Mouse (Mus musculus): ENCODE data around the gene Olfr525. TPM values are rescaled to one million over a fixed set of nuclear protein-coding genes. Genes with fewer than 3 reads are reported as not detected.

Gene Olfr525
- polyA plus RNA-seq (2012; rRNA removed), result not detected in 2 replicates

DNA sequence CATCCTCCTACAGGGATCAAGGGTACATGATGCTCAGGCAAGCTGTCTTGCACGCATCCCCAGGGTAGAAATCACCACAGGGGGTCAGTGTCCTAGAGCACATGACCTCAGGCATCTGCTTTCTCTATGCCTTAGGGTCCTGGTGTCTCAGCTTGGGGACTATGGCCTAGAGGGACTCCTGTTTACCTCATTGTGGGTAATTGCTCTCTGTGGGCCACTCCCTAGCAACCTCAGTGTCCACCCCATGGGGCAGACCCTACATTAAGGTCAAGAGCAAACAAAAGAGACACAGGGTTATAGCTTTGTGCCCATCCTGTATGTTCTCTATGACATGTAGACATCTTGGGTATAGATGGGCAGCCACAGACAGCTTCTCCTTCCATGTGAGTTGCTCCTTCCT lies at the start of gene Olfr525:
Gene Olfr525 (plus strand): TSS at position 301 of the 400 bp plus-strand sequence.
- DNase-seq (ENCODE audit: low read depth, low spot score), result no peak
- WGBS, result 33% methylated on average over 1 of the region's 1 CpGs

DNA sequence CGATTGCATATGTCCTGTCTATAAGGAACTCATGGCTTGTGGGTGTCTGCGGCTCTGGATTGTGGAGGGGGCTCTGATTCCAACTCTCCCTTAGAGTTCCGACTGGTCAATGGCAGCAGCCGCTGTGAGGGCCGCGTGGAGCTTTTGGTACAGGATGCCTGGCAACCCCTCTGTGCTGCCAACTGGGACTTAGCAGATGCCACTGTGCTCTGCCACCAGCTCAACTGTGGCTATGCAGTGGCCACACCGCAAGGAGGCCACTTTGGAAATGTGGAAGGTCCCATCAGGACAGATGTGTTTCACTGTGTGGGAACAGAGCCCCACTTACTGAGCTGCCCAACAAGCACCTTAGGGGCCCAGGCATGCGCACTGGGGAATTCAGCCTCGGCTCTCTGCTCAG lies 24.9 kb upstream of the Olfr525 start:
- WGBS, result 83% methylated on average over 9 of the region's 9 CpGs
- no peak for DNase-seq (ENCODE audit: low read depth, low spot score)

DNA sequence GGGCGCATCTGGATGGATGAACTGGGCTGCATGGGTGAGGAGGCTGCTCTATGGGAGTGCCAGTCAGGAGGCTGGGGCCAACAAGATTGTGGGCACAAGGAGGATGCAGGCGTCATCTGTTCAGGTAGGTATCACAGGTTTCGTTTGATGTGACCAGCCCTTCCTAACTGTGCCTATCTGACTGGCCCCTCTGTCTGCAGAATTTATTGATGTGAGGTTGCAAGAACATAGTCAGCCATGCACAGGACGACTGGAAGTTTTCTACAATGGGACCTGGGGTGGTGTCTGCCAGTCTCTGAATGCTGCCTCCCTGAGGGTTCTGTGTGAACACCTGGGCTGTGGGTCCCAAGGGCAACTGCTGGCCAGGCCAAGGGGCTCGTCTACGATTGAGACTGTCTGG lies 23.8 kb upstream of the Olfr525 start:
- WGBS, result 65% methylated on average over 6 of the region's 6 CpGs
- no peak for DNase-seq (ENCODE audit: low read depth, low spot score)

DNA sequence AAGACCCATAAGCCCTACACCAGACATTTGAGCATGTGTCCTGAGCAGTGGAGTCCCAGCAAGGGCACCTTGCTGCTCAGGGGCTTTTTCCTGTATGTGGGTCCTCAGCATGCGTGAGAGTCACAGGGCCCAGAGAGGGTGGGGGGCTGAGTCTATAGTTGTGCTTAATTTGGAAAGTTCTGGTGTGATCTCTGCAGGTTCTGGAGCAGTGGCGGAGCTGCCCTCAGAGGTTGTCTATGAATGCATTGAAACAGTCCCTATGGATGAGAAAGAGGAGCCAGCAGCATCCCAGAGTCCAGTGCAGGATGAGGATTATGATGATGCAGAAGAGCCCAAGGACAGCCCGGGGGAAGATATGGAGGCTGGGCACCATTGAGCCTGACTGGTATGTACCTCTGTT lies 21.2 kb upstream of the Olfr525 start:
- 71% methylated on average over 3 of the region's 3 CpGs for WGBS
- DNase-seq (ENCODE audit: low read depth, low spot score), result no peak

DNA sequence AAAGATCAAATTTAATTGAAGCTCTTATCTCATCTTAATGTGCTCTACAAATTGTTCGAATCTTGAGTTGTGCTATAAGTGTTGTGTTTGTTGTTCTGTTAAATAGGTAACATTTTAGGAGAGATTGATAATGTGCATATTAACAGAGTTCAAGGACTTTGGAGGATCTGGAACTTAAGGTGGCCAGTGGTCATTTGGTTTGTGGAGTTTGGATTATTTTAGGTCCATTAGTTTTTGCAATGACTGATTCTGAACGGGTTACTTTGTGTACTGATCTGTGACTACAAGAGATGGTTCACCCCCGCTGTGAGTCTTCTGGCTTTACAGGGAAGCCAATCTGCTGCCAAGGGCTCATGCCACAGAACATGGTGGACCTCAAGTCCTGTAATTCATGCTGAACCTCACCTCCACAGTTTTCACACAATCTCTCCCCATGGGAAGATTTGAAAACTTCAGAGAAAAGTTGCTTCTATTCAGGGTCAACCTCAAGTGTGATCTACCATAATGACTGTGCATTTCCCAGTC lies 735 bp upstream of the Olfr525 start:
- WGBS, result 75% methylated on average over 3 of the region's 3 CpGs
- no peak for DNase-seq (ENCODE audit: low read depth, low spot score)

DNA sequence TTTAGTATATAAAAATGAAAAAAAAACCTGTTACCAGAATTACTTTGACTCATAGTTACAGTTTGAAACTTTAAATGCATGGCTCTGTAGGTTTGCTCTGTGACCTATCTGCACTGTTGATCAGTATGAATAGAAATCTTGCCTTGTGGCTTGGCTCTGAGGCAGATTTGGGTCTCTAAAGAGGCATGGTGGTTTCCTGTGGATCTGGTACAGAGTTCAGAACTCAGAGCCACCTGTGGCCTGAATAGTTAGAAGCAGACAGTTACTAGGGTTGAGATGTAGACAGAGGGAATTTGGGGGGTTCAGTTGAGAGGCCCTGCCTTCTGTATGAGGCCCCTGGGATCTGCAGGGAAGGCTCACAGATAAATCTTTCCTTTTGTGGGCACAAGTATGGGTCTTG lies 477 bp downstream of the Olfr525 start:
- DNase-seq (ENCODE audit: low read depth, low spot score), result no peak

DNA sequence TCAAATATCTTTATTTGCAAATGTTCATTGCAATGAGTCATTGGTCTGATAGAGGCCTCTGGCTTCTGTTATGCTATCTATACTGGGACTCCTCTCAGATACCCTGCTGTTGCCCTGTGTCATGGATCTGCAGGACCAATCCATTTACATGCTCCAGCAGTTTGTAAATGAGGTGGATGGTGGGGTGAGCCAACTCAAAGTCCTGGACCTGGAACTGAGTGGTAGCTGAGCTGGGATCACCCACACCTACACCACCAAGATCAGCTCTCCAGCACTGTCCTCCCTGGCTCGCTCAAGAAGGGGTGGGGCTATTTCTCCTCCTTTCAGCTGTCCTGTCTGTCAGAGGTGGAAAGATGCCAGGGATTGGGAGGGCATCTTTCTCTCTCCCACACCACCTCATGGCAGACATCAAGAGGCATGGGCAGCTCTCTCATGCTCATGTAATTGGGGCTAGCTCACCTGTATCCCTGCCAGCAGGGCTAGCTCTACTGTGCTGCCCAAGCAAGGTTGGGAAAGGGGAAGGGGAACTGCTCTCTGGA lies 9.2 kb downstream of the Olfr525 start:
- WGBS, result 33% methylated on average over 1 of the region's 1 CpGs
- no peak for DNase-seq (ENCODE audit: low read depth, low spot score)

DNA sequence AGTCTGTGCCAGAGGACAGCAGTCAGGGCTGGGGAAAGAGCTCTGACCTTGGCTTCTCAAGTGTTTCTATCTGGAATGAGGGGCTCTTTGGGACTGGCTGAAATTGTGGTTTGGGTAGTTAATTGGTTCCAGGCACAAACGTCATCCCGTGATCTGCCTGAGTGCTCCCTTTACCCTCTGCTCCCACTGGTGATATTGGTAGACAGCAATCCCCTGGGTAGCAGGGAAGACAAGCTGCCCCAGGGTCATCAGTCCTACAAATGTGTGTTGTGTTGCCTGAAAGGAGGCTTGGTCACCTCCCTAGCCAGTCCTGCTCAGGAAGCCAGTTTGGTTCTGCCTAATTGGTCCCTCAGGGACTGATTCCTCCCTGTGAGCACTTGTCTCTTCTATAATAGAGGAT lies 13.1 kb downstream of the Olfr525 start, which contains the start of gene Olfr527:
Gene Olfr527 (plus strand): TSS at position 301 of the 400 bp plus-strand sequence.
- WGBS, result 85% methylated on average over 2 of the region's 2 CpGs
- no peak for DNase-seq (ENCODE audit: low read depth, low spot score)

DNA sequence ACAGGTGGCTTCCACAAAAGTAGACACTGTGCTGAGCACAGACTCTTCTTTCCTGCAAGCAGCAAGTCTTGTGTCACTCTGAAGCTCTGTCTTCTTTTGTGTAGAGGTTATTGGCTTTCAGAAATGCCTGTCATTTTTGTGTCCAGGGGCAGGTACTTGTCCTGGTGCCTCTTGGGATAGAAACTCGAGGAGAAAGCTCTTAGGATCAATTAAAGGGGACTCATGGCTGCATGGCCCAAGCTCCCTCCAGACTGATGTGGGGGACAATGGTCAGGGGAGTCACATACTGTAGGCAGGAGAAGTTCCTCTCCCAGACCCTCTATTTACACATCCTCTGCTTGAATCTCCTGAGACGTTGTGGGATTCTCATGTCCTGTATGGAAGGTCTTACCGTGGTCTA lies 40.9 kb downstream of the Olfr525 start, which contains the start of gene Olfr60:
Gene Olfr60 (minus strand): TSS at position 101 of the 400 bp plus-strand sequence.
- no peak for DNase-seq (ENCODE audit: low read depth, low spot score)
- WGBS, result 56% methylated on average over 3 of the region's 3 CpGs

DNA sequence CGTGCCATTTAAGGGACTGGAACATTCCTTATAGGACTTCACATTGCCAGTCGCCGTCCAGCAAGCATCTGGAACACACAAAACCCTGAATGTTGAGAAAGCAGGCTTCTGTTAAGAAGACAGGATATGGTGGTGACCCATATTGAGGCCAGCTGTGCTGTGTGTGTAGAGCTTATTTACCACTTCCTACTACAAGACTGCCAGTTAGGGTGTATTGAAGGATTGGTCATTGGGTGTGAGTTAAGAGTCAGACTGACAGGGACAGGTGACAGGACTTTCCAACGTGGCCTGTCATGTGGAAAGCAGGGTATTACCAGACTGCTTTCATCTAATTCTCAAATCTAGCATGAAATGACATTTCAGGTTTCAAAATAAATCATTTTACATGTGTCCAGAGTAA lies 53.6 kb downstream of the Olfr525 start:
- no peak for DNase-seq (ENCODE audit: low read depth, low spot score)
- 70% methylated on average over 4 of the region's 4 CpGs for WGBS

DNA sequence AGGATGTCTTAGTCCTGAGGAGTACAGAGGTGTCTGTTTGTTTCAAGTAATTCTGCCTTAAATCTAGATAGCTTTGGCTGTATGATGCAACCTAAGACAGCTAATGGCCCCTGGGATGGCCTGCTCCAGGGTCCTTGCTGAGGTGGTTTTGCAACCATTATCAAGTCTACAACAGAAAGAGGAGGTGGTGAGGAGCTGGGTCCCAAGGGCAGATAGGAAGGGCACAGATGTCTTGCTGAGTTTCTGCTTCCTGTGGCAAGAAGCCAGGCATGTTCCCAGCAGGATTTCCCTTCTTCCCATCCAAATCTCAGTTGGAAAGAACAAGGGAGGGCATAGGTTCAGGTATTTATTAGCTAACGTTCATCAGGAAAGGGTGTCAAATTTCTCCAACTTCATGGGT lies 55.6 kb downstream of the Olfr525 start, which contains the start of gene Olfr530:
Gene Olfr530 (minus strand): TSS at position 101 of the 400 bp plus-strand sequence.
- no peak for DNase-seq (ENCODE audit: low read depth, low spot score)
- 16% methylated on average over 1 of the region's 1 CpGs for WGBS

DNA sequence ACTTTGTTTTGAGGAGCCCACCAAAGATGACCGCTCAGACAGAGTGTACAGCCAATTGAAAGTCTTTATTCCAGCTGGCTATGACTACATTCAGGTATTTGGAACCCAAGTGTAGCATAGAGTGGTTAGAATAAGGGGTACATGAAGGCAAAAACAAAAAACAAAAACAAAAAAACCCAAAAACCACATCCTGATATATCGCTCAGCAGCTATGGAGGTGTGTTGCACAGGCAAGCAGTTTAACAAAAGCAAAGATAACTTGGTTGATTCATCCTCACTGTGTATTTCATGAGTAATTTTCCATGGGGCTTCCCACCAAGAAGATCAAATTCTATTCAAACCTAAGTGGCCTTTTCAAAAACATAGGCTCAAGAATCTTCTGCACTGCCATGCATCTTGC lies 56.3 kb downstream of the Olfr525 start:
- no peak for DNase-seq (ENCODE audit: low read depth, low spot score)
- 91% methylated on average over 2 of the region's 2 CpGs for WGBS

Other genes starting within 250 kb of the Olfr525 start
- 1.3 and 1.9 TPM in 2 replicates for gene Caly, start 238.3 kb upstream of the Olfr525 start, polyA plus RNA-seq (2012; rRNA removed)
- 873 and 1,752 TPM in 2 replicates for gene Prap1, start 227.5 kb upstream of the Olfr525 start, polyA plus RNA-seq (2012; rRNA removed)
- gene Fuom, start 218.4 kb upstream of the Olfr525 start, polyA plus RNA-seq (2012; rRNA removed), result 105 and 121 TPM in 2 replicates
- 9.6 and 9.8 TPM in 2 replicates for gene Paox, start 205.1 kb upstream of the Olfr525 start, polyA plus RNA-seq (2012; rRNA removed)
- gene Echs1, start 204.4 kb upstream of the Olfr525 start, polyA plus RNA-seq (2012; rRNA removed), result 108 and 150 TPM in 2 replicates
- 14.5 and 24.5 TPM in 2 replicates for gene Mtg1, start 183.3 kb upstream of the Olfr525 start, polyA plus RNA-seq (2012; rRNA removed)
- gene Sprn, start 166.0 kb upstream of the Olfr525 start, polyA plus RNA-seq (2012; rRNA removed), result 0.37 and 0.59 TPM in 2 replicates
- gene Olfr522, start 156.1 kb upstream of the Olfr525 start, polyA plus RNA-seq (2012; rRNA removed), result not detected in 2 replicates
- gene Olfr523, start 147.6 kb upstream of the Olfr525 start, polyA plus RNA-seq (2012; rRNA removed), result not detected in 2 replicates
- gene Olfr524, start 114.9 kb upstream of the Olfr525 start, polyA plus RNA-seq (2012; rRNA removed), result 0.06 and 0.07 TPM in 2 replicates
- gene Cd163l1, start 102.6 kb upstream of the Olfr525 start, polyA plus RNA-seq (2012; rRNA removed), result 0.43 and 0.78 TPM in 2 replicates
- 0.51 and 0.71 TPM in 2 replicates for gene 5830411N06Rik, start 73.6 kb upstream of the Olfr525 start, polyA plus RNA-seq (2012; rRNA removed)
- not detected in 2 replicates for gene Olfr527, start 13.2 kb downstream of the Olfr525 start, polyA plus RNA-seq (2012; rRNA removed)
- gene Olfr60, start 40.8 kb downstream of the Olfr525 start, polyA plus RNA-seq (2012; rRNA removed), result 0.57 and 0.93 TPM in 2 replicates
- 0.10 TPM in 1 of 2 replicates, not detected in the other for gene Olfr530, start 55.5 kb downstream of the Olfr525 start, polyA plus RNA-seq (2012; rRNA removed)
- not detected in 2 replicates for gene Olfr531, start 82.1 kb downstream of the Olfr525 start, polyA plus RNA-seq (2012; rRNA removed)
- gene Olfr532, start 100.8 kb downstream of the Olfr525 start, polyA plus RNA-seq (2012; rRNA removed), result not detected in 2 replicates
- gene Olfr533, start 142.5 kb downstream of the Olfr525 start, polyA plus RNA-seq (2012; rRNA removed), result not detected in 2 replicates
- gene Olfr535, start 163.4 kb downstream of the Olfr525 start, polyA plus RNA-seq (2012; rRNA removed), result not detected in 2 replicates
- not detected in 2 replicates for gene Olfr536, start 186.5 kb downstream of the Olfr525 start, polyA plus RNA-seq (2012; rRNA removed)
- gene Olfr538, start 247.0 kb downstream of the Olfr525 start, polyA plus RNA-seq (2012; rRNA removed), result not detected in 2 replicates

All from large intestine, adult 2 months (tissue).